Mouse (Mus musculus) myocyte (in vitro differentiated cells): ENCODE data around the gene Mical1. TPM values are rescaled to one million over a fixed set of nuclear protein-coding genes. Genes with fewer than 3 reads are reported as not detected.
"Not testable (repeated sequence)": the region's sequence is repeated elsewhere in the genome, so short reads cannot be mapped to it uniquely, and the experiment has no call there.

ENCODE experiments used
- H3K27me3 ChIP-seq: one replicate; pipeline ENCODE4 v1.6.1; 2011; ENCODE audit not compliant: control insufficient read depth, insufficient read depth, insufficient read length
- H3K36me3 ChIP-seq: one replicate; pipeline ENCODE4 v1.6.1; 2011; ENCODE audit not compliant: control insufficient read depth, insufficient read depth
- H3K4me2 ChIP-seq: one replicate; pipeline ENCODE4 v1.6.1; 2011; ENCODE audit warnings: low read depth, control low read depth
- H3K4me3 ChIP-seq: one replicate; pipeline ENCODE4 v1.5.1; 2011; ENCODE audit warnings: mild to moderate bottlenecking, control low read depth, moderate library complexity
- H3K79me2 ChIP-seq: one replicate; pipeline ENCODE4 v1.6.1; 2011; ENCODE audit not compliant: control insufficient read depth, insufficient read depth
- H3ac ChIP-seq: one replicate; pipeline ENCODE4 v1.6.1; 2011; ENCODE audit not compliant: control insufficient read depth, insufficient read length
- CEBPB ChIP-seq: IDR thresholded peaks from 2 replicates; pipeline ENCODE4 v1.6.1; 2011; ENCODE audit warnings: mild to moderate bottlenecking, moderate library complexity; ENCODE audit not compliant: poor library complexity, insufficient read depth, severe bottlenecking
- E2F4 ChIP-seq: IDR thresholded peaks from one replicate; pipeline ENCODE4 v1.6.1; 2011; ENCODE audit warnings: mild to moderate bottlenecking, control low read depth, moderate library complexity; ENCODE audit not compliant: insufficient read depth
- MAX ChIP-seq: IDR thresholded peaks from one replicate; pipeline ENCODE4 v1.6.1; 2011; ENCODE audit warnings: low read depth, mild to moderate bottlenecking, control low read depth
- MYOD1 ChIP-seq, 3 experiments: IDR thresholded peaks; one replicate each; pipeline ENCODE4 v1.6.1; 2011; ENCODE audit warnings: control low read depth in 2 of 3, low read depth in 2 of 3, mild to moderate bottlenecking in 2 of 3, moderate library complexity in 1 of 3; ENCODE audit not compliant: insufficient read length in 2 of 3, control insufficient read depth in 1 of 3
- MYOG ChIP-seq, 3 experiments: IDR thresholded peaks; one replicate each; pipeline ENCODE4 v1.6.1; 2011; ENCODE audit warnings: control low read depth in 2 of 3, low read depth in 2 of 3, mild to moderate bottlenecking in 2 of 3; ENCODE audit not compliant: insufficient read length in 2 of 3, control insufficient read depth in 1 of 3, insufficient read depth in 1 of 3
- POLR2A ChIP-seq: IDR thresholded peaks from one replicate; pipeline ENCODE4 v1.6.1; 2011; ENCODE audit warnings: low read depth, mild to moderate bottlenecking, control low read depth, moderate library complexity; ENCODE audit not compliant: insufficient read length
- POLR2AphosphoS2 ChIP-seq: IDR thresholded peaks from one replicate; pipeline ENCODE4 v1.6.1; 2011; ENCODE audit warnings: low read depth, control low read depth; ENCODE audit not compliant: insufficient read length
- REST ChIP-seq: IDR thresholded peaks from one replicate; pipeline ENCODE4 v1.6.1; 2011; ENCODE audit warnings: mild to moderate bottlenecking, control low read depth, moderate library complexity; ENCODE audit not compliant: insufficient read depth, insufficient read length
- SRF ChIP-seq: IDR thresholded peaks from one replicate; pipeline ENCODE4 v1.6.1; 2011; ENCODE audit warnings: low read depth; ENCODE audit not compliant: control insufficient read depth, insufficient read length
- TCF12 ChIP-seq: IDR thresholded peaks from one replicate; pipeline ENCODE4 v1.6.1; 2011; ENCODE audit warnings: mild to moderate bottlenecking, control low read depth; ENCODE audit not compliant: poor library complexity, insufficient read depth, severe bottlenecking
- TCF3 ChIP-seq: IDR thresholded peaks from one replicate; pipeline ENCODE4 v1.6.1; 2011; ENCODE audit warnings: low read depth, control low read depth; ENCODE audit not compliant: insufficient read length
- USF1 ChIP-seq: IDR thresholded peaks from one replicate; pipeline ENCODE4 v1.6.1; 2011; ENCODE audit warnings: low read depth, mild to moderate bottlenecking, control low read depth, moderate library complexity
- polyA plus RNA-seq: library from polyadenylated mRNA; unstranded; fragments of >200 nt; fragmentation: generic; extraction: Trizol; gene quantifications from one replicate; pipeline ENCODE4 v1.2.1, GENCODE M21; 2012; ENCODE audit warnings: missing spikeins

The Mical1 gene
- polyA plus RNA-seq, 1 experiment, result 77.0 TPM

- H3ac ChIP-seq, H3K4me2 ChIP-seq, H3K79me2 ChIP-seq, H3K4me3 ChIP-seq, H3K36me3 ChIP-seq, H3K27me3 ChIP-seq: not testable (repeated sequence)
- peak; percentile 27 for TF ChIP-seq SRF
Measured at GRCm38 (mm10) chr10:41505446-41505845, 29.3 kb downstream of the Mical1 start.

- H3K27me3 ChIP-seq, result no peaks in the 10 kb centered on the region
- no peak overlapping the region for H3ac ChIP-seq
- no peaks in the 10 kb centered on the region for H3K79me2 ChIP-seq
- no peaks in the 10 kb centered on the region for H3K36me3 ChIP-seq
- TF ChIP-seq REST, result no peak
- TF ChIP-seq E2F4, result no peak
- TF ChIP-seq MAX, result no peak
- no peak for TF ChIP-seq MYOD1 (IDR thresholded peaks at IDR 0.05; ENCODE audit: control insufficient read depth in 1 of 3, insufficient read length in 2 of 3, low read depth in 2 of 3)
- TF ChIP-seq POLR2A, result no peak
- TF ChIP-seq CEBPB, result no peak
- no peak for TF ChIP-seq POLR2AphosphoS2
- TF ChIP-seq USF1, result no peak
- TF ChIP-seq TCF12, result no peak
- TF ChIP-seq MYOG (IDR thresholded peaks at IDR 0.05; ENCODE audit: control insufficient read depth in 1 of 3, insufficient read depth in 1 of 3, insufficient read length in 2 of 3, low read depth in 2 of 3), result no peak
- no peak for TF ChIP-seq TCF3
- no peak overlapping the region for H3K4me3 ChIP-seq
- H3K4me2 ChIP-seq, result no peak overlapping the region
Measured at GRCm38 (mm10) chr10:41509160-41509559, 33.0 kb downstream of the Mical1 start.

DNA sequence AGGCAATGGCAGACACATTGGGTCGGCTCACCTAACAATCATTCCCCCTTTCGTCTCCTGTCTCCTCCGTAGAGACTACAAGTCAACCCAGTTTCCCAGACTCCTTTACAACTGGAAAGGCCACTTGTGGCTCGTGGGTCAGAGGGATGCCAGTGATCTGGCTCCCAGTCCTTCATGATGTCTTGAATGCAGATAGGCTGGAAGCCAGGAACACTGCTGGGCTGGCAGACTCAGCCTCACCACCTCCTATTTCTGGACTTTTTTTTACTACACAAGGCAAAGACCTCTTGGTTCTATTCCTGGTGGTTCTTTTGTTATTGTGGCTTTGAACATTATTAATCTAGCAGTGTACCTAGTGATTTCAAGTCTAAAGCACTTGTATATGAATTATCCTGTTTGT lies 38.2 kb downstream of the Mical1 start:
- no peak for TF ChIP-seq MYOD1 (IDR thresholded peaks at IDR 0.05; ENCODE audit: control insufficient read depth in 1 of 3, insufficient read length in 2 of 3, low read depth in 2 of 3)
- no peak for TF ChIP-seq TCF12
- TF ChIP-seq REST, result no peak
- TF ChIP-seq E2F4, result no peak
- no peak for TF ChIP-seq POLR2A
- no peak for TF ChIP-seq USF1
- no peak for TF ChIP-seq CEBPB
- no peak for TF ChIP-seq MAX
- TF ChIP-seq SRF, result no peak
- no peak for TF ChIP-seq MYOG (IDR thresholded peaks at IDR 0.05; ENCODE audit: control insufficient read depth in 1 of 3, insufficient read depth in 1 of 3, insufficient read length in 2 of 3, low read depth in 2 of 3)
- no peak for TF ChIP-seq POLR2AphosphoS2
- TF ChIP-seq TCF3, result no peak
- Histone ChIP-seq H3K27me3 (no peaks in the 10 kb centered on the region), H3K36me3 (no peaks in the 10 kb centered on the region), H3K4me3 (no peak overlapping the region), H3K79me2 (no peaks in the 10 kb centered on the region), H3ac (no peak overlapping the region), H3K4me2 (no peak overlapping the region)

- peaks cover 4% of the 10 kb centered on the region for H3K79me2 ChIP-seq
- H3ac ChIP-seq, result no peak overlapping the region
- TF ChIP-seq REST (no peak), MYOD1 (IDR thresholded peaks at IDR 0.05; ENCODE audit: control insufficient read depth in 1 of 3, insufficient read length in 2 of 3, low read depth in 2 of 3) (no peak), TCF12 (no peak), MYOG (IDR thresholded peaks at IDR 0.05; ENCODE audit: control insufficient read depth in 1 of 3, insufficient read depth in 1 of 3, insufficient read length in 2 of 3, low read depth in 2 of 3) (no peak), MAX (no peak), USF1 (no peak), E2F4 (no peak), POLR2A (no peak), TCF3 (no peak), POLR2AphosphoS2 (no peak), CEBPB (no peak)
- no peak overlapping the region for H3K4me3 ChIP-seq
- no peaks in the 10 kb centered on the region for H3K36me3 ChIP-seq
- no peak overlapping the region for H3K4me2 ChIP-seq
- no peaks in the 10 kb centered on the region for H3K27me3 ChIP-seq
Measured at GRCm38 (mm10) chr10:41514921-41515320, 38.8 kb downstream of the Mical1 start.

DNA sequence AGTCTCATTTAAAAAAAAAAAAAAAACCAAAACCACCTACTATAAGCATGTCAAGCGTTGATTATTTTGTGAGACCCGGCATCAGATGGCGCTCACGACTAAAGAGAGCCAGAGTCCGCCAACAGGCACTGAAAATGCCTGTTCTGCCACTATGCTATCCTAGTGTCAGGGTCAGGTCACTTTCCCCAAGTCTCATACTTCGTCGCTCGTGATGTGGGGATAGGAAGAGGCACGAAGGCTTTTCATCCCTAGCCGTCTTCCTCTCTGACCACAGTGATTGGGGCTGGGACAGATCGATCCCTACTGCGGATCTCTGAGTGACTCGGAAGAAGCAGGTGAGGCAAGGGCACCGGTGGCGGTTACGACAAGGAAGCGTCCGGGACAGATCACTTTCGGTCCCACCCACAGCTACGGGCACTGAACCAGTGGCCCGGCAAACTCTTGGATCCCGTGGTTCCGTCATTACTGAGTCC lies 42.4 kb downstream of the Mical1 start:
- H3K79me2 ChIP-seq, result peaks cover 41% of the 10 kb centered on the region
- peak overlapping the region; percentile 62 for H3ac ChIP-seq
- peak overlapping the region; percentile 75 for H3K4me3 ChIP-seq
- peaks cover 5% of the 10 kb centered on the region for H3K36me3 ChIP-seq
- H3K4me2 ChIP-seq, result peak overlapping the region; percentile 59
- H3K27me3 ChIP-seq, result no peaks in the 10 kb centered on the region
- TF ChIP-seq REST, result no peak
